Mouse (Mus musculus) urinary bladder, postnatal 25 days (tissue): ENCODE data around the gene Stk24.

ENCODE experiments used
- DNase-seq: peaks from one replicate; pipeline ENCODE4 v3.0.0; 2022; ENCODE audit warnings: low spot score

Gene Stk24

GRCm38 (mm10) chr14:121261229-121261879 is 118.5 kb downstream of the Stk24 start:
- no peak for DNase-seq

- peak; percentile 36 for DNase-seq
Measured at GRCm38 (mm10) chr14:121259789-121260188, 120.0 kb downstream of the Stk24 start.

- DNase-seq, result no peak
Measured at GRCm38 (mm10) chr14:121259332-121259731, 120.5 kb downstream of the Stk24 start.

- no peak for DNase-seq
Measured at GRCm38 (mm10) chr14:121256896-121257295, 122.9 kb downstream of the Stk24 start.

GRCm38 (mm10) chr14:121255469-121255868 is 124.3 kb downstream of the Stk24 start:
- no peak for DNase-seq

GRCm38 (mm10) chr14:121254869-121255268 is 124.9 kb downstream of the Stk24 start:
- DNase-seq, result no peak

- DNase-seq, result no peak
Measured at GRCm38 (mm10) chr14:121252542-121252941, 127.3 kb downstream of the Stk24 start.

GRCm38 (mm10) chr14:121251708-121252107 is 128.1 kb downstream of the Stk24 start:
- DNase-seq, result no peak

GRCm38 (mm10) chr14:121251099-121251498 is 128.7 kb downstream of the Stk24 start:
- DNase-seq, result no peak

GRCm38 (mm10) chr14:121248346-121248745 is 131.5 kb downstream of the Stk24 start:
- DNase-seq, result no peak

GRCm38 (mm10) chr14:121247287-121247686 is 132.5 kb downstream of the Stk24 start:
- DNase-seq, result no peak

- no peak for DNase-seq
Measured at GRCm38 (mm10) chr14:121246048-121246731, 133.6 kb downstream of the Stk24 start.

- no peak for DNase-seq
Measured at GRCm38 (mm10) chr14:121244104-121244503, 135.7 kb downstream of the Stk24 start.

GRCm38 (mm10) chr14:121239386-121239785 is 140.4 kb downstream of the Stk24 start:
- no peak for DNase-seq

- DNase-seq, result no peak
Measured at GRCm38 (mm10) chr14:121238727-121239126, 141.1 kb downstream of the Stk24 start.

GRCm38 (mm10) chr14:121236736-121237135 is 143.1 kb downstream of the Stk24 start:
- no peak for DNase-seq
